Mouse (Mus musculus) thymus, adult 2 months (tissue): ENCODE results near the gene Arhgef9. TPM values are rescaled to one million over a fixed set of nuclear protein-coding genes. Genes with fewer than 3 reads are reported as not detected.

ENCODE experiments used
- DNase-seq: peaks from one replicate; pipeline ENCODE4 v3.0.0; 2021
- H3K27ac ChIP-seq: fragments of 200-500 bp; 2 replicates; pipeline ENCODE4 v1.5.1; 2012; ENCODE audit warnings: low read length, control low read depth; ENCODE audit not compliant: control insufficient read depth, insufficient read depth
- H3K27me3 ChIP-seq: fragments of 200-500 bp; 2 replicates; pipeline ENCODE4 v1.6.1; 2012; ENCODE audit warnings: mild to moderate bottlenecking, low read length, moderate library complexity, mixed read lengths; ENCODE audit not compliant: control insufficient read depth, insufficient read depth
- H3K36me3 ChIP-seq: fragments of 200-500 bp; 2 replicates; pipeline ENCODE4 v1.6.1; 2012; ENCODE audit warnings: mild to moderate bottlenecking, low read length, moderate library complexity; ENCODE audit not compliant: control insufficient read depth, insufficient read depth
- H3K4me1 ChIP-seq: fragments of 200-500 bp; replicated peaks from 2 replicates; pipeline ENCODE4 v1.6.1; 2012; ENCODE audit warnings: low read length; ENCODE audit not compliant: control insufficient read depth, insufficient read depth
- H3K4me3 ChIP-seq: fragments of 200-500 bp; 2 replicates; pipeline ENCODE4 v1.5.1; 2012; ENCODE audit warnings: mild to moderate bottlenecking, low read length, control low read depth, moderate library complexity; ENCODE audit not compliant: control insufficient read depth, insufficient read depth
- CTCF ChIP-seq: fragments of 200-500 bp; IDR thresholded peaks from 2 replicates; pipeline ENCODE4 v1.5.1; 2012; ENCODE audit warnings: mild to moderate bottlenecking, control low read depth, low read length, moderate library complexity, borderline replicate concordance; ENCODE audit not compliant: control insufficient read depth, poor library complexity, insufficient read depth; ENCODE audit errors: extremely low read depth
- POLR2A ChIP-seq: fragments of 200-500 bp; IDR thresholded peaks from 2 replicates; pipeline ENCODE4 v1.6.1; 2012; ENCODE audit warnings: mild to moderate bottlenecking, low read length, control low read depth, moderate library complexity; ENCODE audit not compliant: control insufficient read depth, poor library complexity, insufficient read depth; ENCODE audit errors: extremely low read depth
- WGBS: fragments of 180-500 bp; shearing (Covaris S2); methylation state at CpG from one replicate; pipeline ENCODE4 v1.1.7; 2018; 5-methylcytosine and 5-hydroxymethylcytosine counted together
- polyA plus RNA-seq: library from polyadenylated mRNA; depleted of rRNA; stranded (reverse); fragments of >200 nt; gene quantifications from 2 replicates; pipeline ENCODE4 v1.2.3, GENCODE M21; 2012

Arhgef9 gene
- polyA plus RNA-seq, 1 experiment: 1.2 TPM

- H3K4me1 ChIP-seq: peaks cover 3% of the 10 kb centered on the region
- 80% methylated on average over 6 of the region's 6 CpGs for WGBS
These were observed 32.5 kb downstream of the Arhgef9 start for GRCm38 (mm10) chrX:95164140-95164539.

DNA sequence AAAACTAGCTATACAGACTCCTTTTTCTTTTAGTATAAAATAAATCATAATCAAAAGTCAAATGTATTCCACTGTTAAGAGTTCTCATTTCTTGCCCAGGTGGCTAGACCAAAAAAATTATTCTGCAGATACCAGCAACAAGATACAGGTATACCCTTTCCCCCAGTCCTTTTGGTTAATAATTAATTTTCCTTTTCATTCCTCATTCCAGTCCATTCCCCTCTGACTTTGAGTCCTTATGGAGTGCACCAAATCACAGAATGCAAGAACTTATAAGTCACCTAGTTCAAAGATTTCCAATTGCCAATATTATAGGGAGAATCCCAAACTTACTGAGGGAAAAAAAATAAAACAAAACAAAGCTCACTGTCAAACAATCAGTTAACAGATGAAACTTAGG is 33.2 kb downstream of the Arhgef9 start:
- H3K27ac ChIP-seq: no peak overlapping the region
- no peak for TF ChIP-seq CTCF
- TF ChIP-seq POLR2A: no peak
- H3K27me3 ChIP-seq: no peaks in the 10 kb centered on the region
- DNase-seq: no peak
- H3K4me3 ChIP-seq: no peak overlapping the region
- peaks cover 3% of the 10 kb centered on the region for H3K4me1 ChIP-seq
- H3K36me3 ChIP-seq: no peaks in the 10 kb centered on the region

More at GRCm38 (mm10) chrX:95164140-95164539, 32.5 kb downstream of the Arhgef9 start:
- Histone ChIP-seq H3K36me3 (no peaks in the 10 kb centered on the region), H3K27me3 (no peaks in the 10 kb centered on the region), H3K27ac (no peak overlapping the region), H3K4me3 (no peak overlapping the region)
- DNase-seq: no peak
- TF ChIP-seq POLR2A (no peak), CTCF (no peak)

DNA sequence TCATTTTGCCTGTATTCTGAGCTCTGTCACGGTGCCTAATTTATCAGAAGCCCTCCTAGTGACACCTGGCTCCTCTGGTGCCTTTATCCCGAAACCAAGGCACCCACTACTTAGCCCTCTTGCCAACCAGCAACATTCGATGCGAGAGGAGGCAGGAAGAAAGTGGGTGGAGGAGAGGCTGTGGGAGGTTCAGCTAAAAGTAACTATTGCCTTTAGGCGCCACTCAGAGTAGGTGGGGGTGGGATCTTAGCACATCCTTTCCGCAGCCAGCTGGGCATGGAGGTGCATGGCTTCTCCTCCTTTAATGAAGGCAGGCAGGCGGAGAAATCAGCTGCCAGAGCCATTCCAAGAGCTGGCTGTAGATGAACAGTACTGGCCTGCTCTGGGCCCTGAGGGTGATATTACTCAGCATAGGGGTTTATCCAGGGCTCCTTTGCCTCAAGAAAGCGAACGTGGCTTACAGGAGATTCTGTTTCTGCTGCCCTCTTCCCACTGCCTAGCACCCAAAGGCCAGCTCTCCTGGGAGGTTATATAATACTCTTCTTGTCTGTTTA is 39.7 kb downstream of the Arhgef9 start:
- TF ChIP-seq POLR2A: no peak
- TF ChIP-seq CTCF: no peak
- H3K4me3 ChIP-seq: no peak overlapping the region
- no peak overlapping the region for H3K27ac ChIP-seq
- no peaks in the 10 kb centered on the region for H3K4me1 ChIP-seq
- no peaks in the 10 kb centered on the region for H3K36me3 ChIP-seq
- no peak for DNase-seq
- no peaks in the 10 kb centered on the region for H3K27me3 ChIP-seq
- WGBS: 85% methylated on average over 9 of the region's 9 CpGs

- no peaks in the 10 kb centered on the region for H3K36me3 ChIP-seq
- WGBS: 95% methylated on average over 4 of the region's 4 CpGs
- TF ChIP-seq POLR2A (no peak), CTCF (no peak)
- no peaks in the 10 kb centered on the region for H3K27me3 ChIP-seq
- H3K27ac ChIP-seq: no peak overlapping the region
- H3K4me3 ChIP-seq: no peak overlapping the region
- no peaks in the 10 kb centered on the region for H3K4me1 ChIP-seq
- no peak for DNase-seq
These were observed 58.0 kb downstream of the Arhgef9 start for GRCm38 (mm10) chrX:95138636-95139035.

- H3K4me1 ChIP-seq: no peaks in the 10 kb centered on the region
- DNase-seq: no peak
- no peaks in the 10 kb centered on the region for H3K36me3 ChIP-seq
- TF ChIP-seq CTCF (no peak), POLR2A (no peak)
- H3K4me3 ChIP-seq: no peak overlapping the region
- no peaks in the 10 kb centered on the region for H3K27me3 ChIP-seq
- 98% methylated on average over 5 of the region's 5 CpGs for WGBS
- no peak overlapping the region for H3K27ac ChIP-seq
These were observed 63.2 kb downstream of the Arhgef9 start for GRCm38 (mm10) chrX:95133502-95133901.

DNA sequence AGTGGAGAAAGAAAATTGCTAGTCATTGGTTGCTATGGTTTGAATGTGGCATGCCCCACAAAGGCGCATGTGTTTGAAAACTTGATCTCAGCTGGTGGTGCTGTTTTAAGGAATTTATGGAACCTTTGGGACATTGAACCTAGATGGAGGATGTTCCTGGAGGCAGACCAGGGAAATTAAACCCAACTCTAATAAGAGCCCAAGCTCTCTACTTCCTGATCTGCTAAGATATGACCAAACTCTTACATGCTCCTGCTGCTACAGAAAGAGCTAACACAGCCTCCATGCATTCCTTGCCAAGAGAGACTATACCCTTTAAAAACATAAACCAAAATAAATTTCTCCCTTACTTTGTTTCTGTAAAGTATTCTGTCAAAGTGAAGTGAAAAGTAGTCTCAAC is 63.7 kb downstream of the Arhgef9 start:
- Histone ChIP-seq H3K27ac (no peak overlapping the region), H3K27me3 (no peaks in the 10 kb centered on the region), H3K36me3 (no peaks in the 10 kb centered on the region), H3K4me1 (no peaks in the 10 kb centered on the region), H3K4me3 (no peak overlapping the region)
- TF ChIP-seq POLR2A (no peak), CTCF (no peak)
- DNase-seq: no peak
- 95% methylated on average over 1 of the region's 1 CpGs for WGBS

- WGBS: 100% methylated on average over 1 of the region's 1 CpGs
- Histone ChIP-seq H3K4me1 (no peaks in the 10 kb centered on the region), H3K36me3 (no peaks in the 10 kb centered on the region), H3K27ac (no peak overlapping the region), H3K4me3 (no peak overlapping the region), H3K27me3 (no peaks in the 10 kb centered on the region)
- DNase-seq: no peak
- TF ChIP-seq CTCF: no peak
- no peak for TF ChIP-seq POLR2A
These were observed 64.9 kb downstream of the Arhgef9 start for GRCm38 (mm10) chrX:95131783-95132182.
